Mouse (Mus musculus) lung, embryonic 16.5 days (tissue): Measurements from ENCODE around the gene Gamt. TPM values are rescaled to one million over a fixed set of nuclear protein-coding genes. Genes with fewer than 3 reads are reported as not detected.

ENCODE experiments used
- ATAC-seq: fragments of 200-750 bp; cut with Nextera tagmentation; 2 replicates; pipeline ENCODE4 v1.8.0; 2017; ENCODE audit warnings: low read depth, mild to moderate bottlenecking, moderate library complexity
- H3K27ac ChIP-seq: fragments of 300-500 bp; sonication (generic); 2 replicates; pipeline ENCODE4 v1.5.1; 2014; ENCODE audit warnings: mild to moderate bottlenecking, control low read depth, low read length
- H3K27me3 ChIP-seq: fragments of 300-500 bp; sonication (generic); 2 replicates; pipeline ENCODE4 v1.6.1; 2014; ENCODE audit warnings: low read depth, low read length, mixed read lengths; ENCODE audit not compliant: control insufficient read depth, insufficient read depth
- H3K36me3 ChIP-seq: fragments of 300-500 bp; sonication (generic); 2 replicates; pipeline ENCODE4 v1.6.1; 2014; ENCODE audit warnings: low read length; ENCODE audit not compliant: control insufficient read depth, insufficient read depth
- H3K4me1 ChIP-seq: fragments of 300-500 bp; sonication (generic); replicated peaks from 2 replicates; pipeline ENCODE4 v1.6.1; 2014; ENCODE audit warnings: low read length, mixed read lengths; ENCODE audit not compliant: control insufficient read depth, insufficient read depth
- H3K4me2 ChIP-seq: fragments of 300-500 bp; sonication (generic); 2 replicates; pipeline ENCODE4 v1.6.1; 2014; ENCODE audit warnings: low read depth, low read length, control low read depth
- H3K4me3 ChIP-seq: fragments of 300-500 bp; sonication (generic); 2 replicates; pipeline ENCODE4 v1.5.1; 2014; ENCODE audit warnings: mild to moderate bottlenecking, low read length, control low read depth
- H3K9ac ChIP-seq: fragments of 300-500 bp; sonication (generic); 2 replicates; pipeline ENCODE4 v1.6.1; 2014; ENCODE audit warnings: low read length, control low read depth
- H3K9me3 ChIP-seq: fragments of 300-500 bp; sonication (generic); 2 replicates; pipeline ENCODE4 v1.6.1; 2016; ENCODE audit warnings: low read length; ENCODE audit not compliant: control insufficient read depth
- WGBS: fragments of 180-500 bp; shearing (Covaris S2); extraction: QIAGEN DNeasy Blood & Tissue Kit; methylation state at CpG from one replicate; pipeline ENCODE4 v1.1.7; 2014; 5-methylcytosine and 5-hydroxymethylcytosine counted together
- polyA plus RNA-seq: library from polyadenylated mRNA; unstranded; fragments of >200 nt; fragmentation: Nextera tagmentation; extraction: Ambion mirVana; gene quantifications from 2 replicates; pipeline ENCODE4 v1.2.1, GENCODE M21; 2015

Gamt gene
- polyA plus RNA-seq, 1 experiment from 2014 or later, result 27.5 TPM

DNA sequence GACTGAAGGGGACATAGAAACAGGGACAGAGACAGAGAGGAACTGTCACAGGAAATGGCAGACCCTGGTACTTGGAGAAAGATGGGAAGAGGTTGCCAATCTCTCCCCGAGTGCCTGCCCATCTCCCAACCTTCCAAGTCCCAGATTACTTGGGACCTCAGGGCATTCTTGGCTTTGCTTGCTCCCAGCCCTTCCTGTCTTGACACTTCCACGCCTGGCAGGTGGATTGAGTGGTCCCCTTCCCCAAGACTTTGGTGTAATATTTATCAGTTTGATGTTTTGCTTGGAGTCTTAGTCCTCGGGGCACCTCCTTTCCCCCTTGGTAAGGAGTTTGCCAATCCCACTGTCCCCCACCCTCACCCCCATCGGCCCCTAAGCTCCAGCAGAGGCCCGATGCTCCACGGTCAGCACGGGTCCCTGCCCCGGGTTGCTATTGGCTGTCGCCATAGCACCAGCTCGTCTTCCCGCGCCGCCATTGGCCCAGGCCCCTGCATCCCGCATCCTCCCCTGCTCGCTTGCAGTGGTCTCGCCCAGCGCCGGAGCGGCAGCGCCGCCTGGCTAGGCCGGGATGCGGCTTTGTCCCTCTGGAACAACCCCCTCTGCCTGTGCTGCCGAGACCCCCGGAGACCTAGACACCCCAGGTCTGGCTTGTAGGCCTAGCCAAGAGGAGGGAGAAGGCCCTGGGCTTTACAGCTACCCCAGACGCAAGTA is 37.9 kb upstream of the Gamt start:
- H3K4me2 ChIP-seq, result no peak overlapping the region
- H3K4me3 ChIP-seq, result no peak overlapping the region
- H3K36me3 ChIP-seq, result peaks cover 12% of the 10 kb centered on the region
- H3K27me3 ChIP-seq, result peaks cover 45% of the 10 kb centered on the region
- no peak overlapping the region for H3K27ac ChIP-seq
- H3K9ac ChIP-seq, result no peak overlapping the region
- WGBS, result 4% methylated on average over 26 of the region's 26 CpGs
- ATAC-seq, result no peak
- H3K4me1 ChIP-seq, result peaks cover 25% of the 10 kb centered on the region
- no peaks in the 10 kb centered on the region for H3K9me3 ChIP-seq

DNA sequence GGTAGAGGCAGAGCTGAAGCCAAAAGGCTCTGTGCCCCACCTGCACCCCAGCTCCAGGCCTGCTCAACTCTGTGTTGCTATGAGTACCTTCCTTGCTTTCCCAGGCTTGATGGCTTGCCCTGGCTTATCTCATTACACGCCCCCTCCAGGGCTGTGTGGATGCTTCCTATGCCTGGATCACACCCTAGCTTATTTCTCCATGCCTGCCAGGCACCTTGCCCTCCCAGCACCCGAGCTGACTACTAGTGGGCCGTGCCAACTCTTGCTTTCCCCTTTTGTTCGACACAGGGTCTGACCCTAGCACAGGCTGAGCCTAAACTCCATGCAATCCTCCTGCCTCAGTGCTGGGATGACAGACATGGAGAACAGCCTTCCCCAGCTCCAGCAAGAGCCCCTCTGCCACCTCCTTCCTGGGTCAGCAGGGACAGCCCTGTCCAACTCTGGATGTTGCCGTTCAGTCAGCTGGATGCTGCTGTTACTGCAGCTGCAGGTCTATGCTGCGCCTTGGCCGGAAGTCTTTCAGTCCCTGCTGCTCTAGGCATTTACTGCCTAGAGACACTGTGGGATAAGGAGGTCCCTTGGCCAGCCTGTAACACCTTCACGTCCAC is 36.8 kb upstream of the Gamt start:
- H3K27me3 ChIP-seq, result peaks cover 45% of the 10 kb centered on the region
- H3K4me1 ChIP-seq, result peaks cover 23% of the 10 kb centered on the region
- no peak overlapping the region for H3K4me3 ChIP-seq
- WGBS, result 65% methylated on average over 8 of the region's 8 CpGs
- H3K27ac ChIP-seq, result no peak overlapping the region
- peaks cover 12% of the 10 kb centered on the region for H3K36me3 ChIP-seq
- H3K9ac ChIP-seq, result no peak overlapping the region
- no peak for ATAC-seq
- H3K4me2 ChIP-seq, result no peak overlapping the region
- H3K9me3 ChIP-seq, result no peaks in the 10 kb centered on the region

DNA sequence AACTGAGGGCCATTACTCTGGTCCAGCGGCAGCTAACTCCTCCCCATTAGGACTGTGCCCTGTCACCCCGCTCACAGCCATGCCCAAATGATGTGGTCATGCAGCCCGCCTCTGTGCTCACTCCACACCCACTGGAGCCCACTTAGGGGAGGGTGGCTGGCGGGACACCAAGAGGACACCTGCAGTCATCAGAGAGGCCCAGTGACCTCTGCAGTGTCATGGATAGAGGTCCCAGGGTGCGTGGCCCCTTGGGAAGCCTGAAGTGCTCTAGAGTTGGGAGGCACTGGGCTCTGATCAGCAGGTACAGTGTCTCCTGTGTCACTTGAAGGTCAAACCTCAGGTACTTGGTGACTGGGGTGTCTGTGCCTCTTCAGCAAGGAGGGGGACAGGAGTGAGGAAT is 36.0 kb upstream of the Gamt start:
- Histone ChIP-seq H3K4me1 (peaks cover 18% of the 10 kb centered on the region), H3K9ac (no peak overlapping the region), H3K27me3 (peaks cover 44% of the 10 kb centered on the region), H3K27ac (no peak overlapping the region), H3K4me3 (no peak overlapping the region), H3K4me2 (no peak overlapping the region), H3K9me3 (no peaks in the 10 kb centered on the region), H3K36me3 (peaks cover 12% of the 10 kb centered on the region)
- no peak for ATAC-seq
- 78% methylated on average over 5 of the region's 5 CpGs for WGBS

DNA sequence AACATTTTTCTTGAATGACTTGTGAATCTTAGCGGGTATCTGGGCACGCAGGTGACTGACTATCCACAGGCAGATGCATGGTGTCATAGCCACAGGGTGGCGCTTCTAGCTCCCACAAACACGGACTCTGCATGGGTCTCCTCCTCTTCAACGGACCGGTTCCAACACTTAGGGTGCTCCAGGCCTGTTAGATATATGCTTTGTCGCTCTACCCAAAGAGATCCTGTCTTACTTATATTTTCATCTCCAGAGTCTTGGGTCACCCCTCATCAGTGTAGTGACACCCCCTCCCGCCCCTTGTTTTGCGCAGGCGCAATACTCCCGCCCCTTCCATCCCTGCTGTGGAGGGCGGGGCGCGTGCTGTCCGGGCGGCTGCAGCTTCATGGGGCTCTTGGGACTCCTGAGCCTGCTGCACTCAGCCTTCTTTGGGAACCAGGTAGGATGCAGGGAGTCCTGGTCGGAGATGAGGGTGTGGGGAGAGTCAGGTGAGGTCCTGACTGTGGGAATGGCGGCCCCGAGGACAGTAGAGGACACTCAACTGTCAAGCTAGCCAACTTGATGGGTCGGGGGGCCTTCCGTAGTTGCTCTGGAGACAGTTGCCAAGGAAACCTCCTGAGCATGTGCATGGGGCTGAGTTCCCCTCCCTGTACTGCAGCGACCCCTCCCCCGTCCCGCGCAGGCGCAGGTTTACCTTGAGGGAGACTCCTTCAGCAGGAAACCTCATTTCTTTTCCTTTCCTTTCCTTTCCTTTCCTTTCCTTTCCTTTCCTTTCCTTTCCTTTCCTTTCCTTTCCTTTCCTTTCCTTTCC is 35.0 kb upstream of the Gamt start, which contains the start of gene Apc2:
TSS of gene Apc2 (plus strand) at position 360 of the 808 bp plus-strand sequence.
- peaks cover 16% of the 10 kb centered on the region for H3K4me1 ChIP-seq
- no peak within 1 kb of the TSS for H3K27ac ChIP-seq
- H3K27me3 ChIP-seq, result peaks cover 34% of the 10 kb centered on the region
- H3K4me2 ChIP-seq, result peak within 1 kb of the TSS; percentile 61
- peaks cover 12% of the 10 kb centered on the region for H3K36me3 ChIP-seq
- peak within 1 kb of the TSS; percentile 41 for H3K4me3 ChIP-seq
- no peaks in the 10 kb centered on the region for H3K9me3 ChIP-seq
- 1% methylated on average over 26 of the region's 26 CpGs for WGBS
- ATAC-seq, result peak; percentile 51; the same call in 1 of the 2 replicates
- H3K9ac ChIP-seq, result peak within 1 kb of the TSS; percentile 58

DNA sequence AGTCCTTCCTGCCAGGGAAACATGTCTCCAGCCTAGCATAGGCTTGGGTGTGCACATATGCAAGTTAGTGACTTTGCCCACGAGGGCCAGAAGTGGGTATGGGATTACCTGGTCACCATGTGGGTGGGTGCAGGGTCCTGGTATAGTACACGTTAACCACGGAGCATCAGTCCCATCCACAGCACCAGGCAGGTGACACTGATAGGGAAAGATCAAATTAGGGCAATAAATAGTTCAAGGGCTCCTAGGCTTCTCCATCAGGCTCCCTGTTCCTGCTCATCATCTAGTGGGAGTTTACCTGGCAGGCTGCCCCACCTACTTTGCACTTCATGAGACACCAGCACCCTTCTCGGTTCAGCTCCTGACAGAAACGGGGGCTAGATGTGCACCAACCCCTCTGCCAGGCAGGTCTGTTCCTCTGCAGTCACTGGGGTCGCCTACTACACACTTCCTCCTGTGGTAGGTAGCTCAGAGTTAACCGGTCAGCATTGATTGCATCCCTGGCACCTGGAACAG is 34.0 kb upstream of the Gamt start:
- no peak overlapping the region for H3K9ac ChIP-seq
- H3K27me3 ChIP-seq, result peaks cover 24% of the 10 kb centered on the region
- H3K9me3 ChIP-seq, result no peaks in the 10 kb centered on the region
- no peak overlapping the region for H3K4me2 ChIP-seq
- WGBS, result 46% methylated on average over 7 of the region's 7 CpGs
- peaks cover 12% of the 10 kb centered on the region for H3K36me3 ChIP-seq
- H3K27ac ChIP-seq, result no peak overlapping the region
- no peak overlapping the region for H3K4me3 ChIP-seq
- no peak for ATAC-seq
- H3K4me1 ChIP-seq, result peaks cover 16% of the 10 kb centered on the region

DNA sequence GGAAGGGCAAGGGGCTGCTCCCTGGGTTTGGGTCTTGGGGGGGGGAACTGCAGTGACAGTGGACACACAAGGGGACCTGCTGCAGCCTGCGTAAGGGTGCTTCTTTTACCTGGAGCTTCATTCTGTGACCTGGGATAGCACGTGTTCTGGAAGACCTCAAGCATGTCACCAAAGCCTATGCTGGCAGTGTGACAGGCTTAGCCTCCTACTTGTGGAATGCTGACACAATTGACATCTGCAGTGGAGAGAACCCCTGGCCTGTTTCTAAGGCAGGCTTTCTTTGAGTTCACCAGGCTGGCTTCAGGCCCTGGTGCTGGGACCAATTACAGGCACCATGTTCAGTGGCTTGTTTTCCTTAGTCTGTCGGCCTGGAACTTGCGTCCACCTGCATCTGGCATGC is 33.5 kb upstream of the Gamt start:
- H3K4me2 ChIP-seq, result no peak overlapping the region
- H3K4me3 ChIP-seq, result no peak overlapping the region
- peaks cover 18% of the 10 kb centered on the region for H3K27me3 ChIP-seq
- ATAC-seq, result no peak
- no peaks in the 10 kb centered on the region for H3K9me3 ChIP-seq
- H3K9ac ChIP-seq, result no peak overlapping the region
- 73% methylated on average over 4 of the region's 4 CpGs for WGBS
- H3K36me3 ChIP-seq, result peaks cover 12% of the 10 kb centered on the region
- H3K4me1 ChIP-seq, result peaks cover 16% of the 10 kb centered on the region
- no peak overlapping the region for H3K27ac ChIP-seq

DNA sequence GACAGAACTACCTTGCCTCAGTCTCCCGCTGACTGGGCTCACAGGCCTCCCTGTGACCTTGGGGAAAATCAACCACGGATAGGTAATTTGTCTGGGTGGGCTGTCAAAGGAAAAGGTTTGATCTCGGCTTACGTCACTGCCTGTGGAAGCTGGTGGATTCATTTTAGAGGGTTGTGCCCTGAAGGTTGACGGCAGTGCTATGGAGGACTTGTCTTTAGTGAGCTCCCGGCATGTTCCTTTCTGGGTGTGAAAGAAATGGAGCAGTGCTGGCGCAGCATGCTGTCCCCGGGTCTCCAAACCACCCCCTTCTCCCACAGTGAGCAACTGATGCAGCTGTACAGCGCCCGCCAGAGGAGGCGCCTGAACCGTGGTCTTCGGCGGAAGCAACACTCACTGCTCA is 32.5 kb upstream of the Gamt start:
- Histone ChIP-seq H3K9ac (peak overlapping the region; percentile 97), H3K4me2 (peak overlapping the region; percentile 89), H3K4me1 (peaks cover 16% of the 10 kb centered on the region), H3K9me3 (no peaks in the 10 kb centered on the region), H3K27ac (peak overlapping the region; percentile 84), H3K36me3 (peaks cover 17% of the 10 kb centered on the region), H3K4me3 (peak overlapping the region; percentile 87), H3K27me3 (peaks cover 9% of the 10 kb centered on the region)
- ATAC-seq, result no peak
- 20% methylated on average over 14 of the region's 14 CpGs for WGBS

DNA sequence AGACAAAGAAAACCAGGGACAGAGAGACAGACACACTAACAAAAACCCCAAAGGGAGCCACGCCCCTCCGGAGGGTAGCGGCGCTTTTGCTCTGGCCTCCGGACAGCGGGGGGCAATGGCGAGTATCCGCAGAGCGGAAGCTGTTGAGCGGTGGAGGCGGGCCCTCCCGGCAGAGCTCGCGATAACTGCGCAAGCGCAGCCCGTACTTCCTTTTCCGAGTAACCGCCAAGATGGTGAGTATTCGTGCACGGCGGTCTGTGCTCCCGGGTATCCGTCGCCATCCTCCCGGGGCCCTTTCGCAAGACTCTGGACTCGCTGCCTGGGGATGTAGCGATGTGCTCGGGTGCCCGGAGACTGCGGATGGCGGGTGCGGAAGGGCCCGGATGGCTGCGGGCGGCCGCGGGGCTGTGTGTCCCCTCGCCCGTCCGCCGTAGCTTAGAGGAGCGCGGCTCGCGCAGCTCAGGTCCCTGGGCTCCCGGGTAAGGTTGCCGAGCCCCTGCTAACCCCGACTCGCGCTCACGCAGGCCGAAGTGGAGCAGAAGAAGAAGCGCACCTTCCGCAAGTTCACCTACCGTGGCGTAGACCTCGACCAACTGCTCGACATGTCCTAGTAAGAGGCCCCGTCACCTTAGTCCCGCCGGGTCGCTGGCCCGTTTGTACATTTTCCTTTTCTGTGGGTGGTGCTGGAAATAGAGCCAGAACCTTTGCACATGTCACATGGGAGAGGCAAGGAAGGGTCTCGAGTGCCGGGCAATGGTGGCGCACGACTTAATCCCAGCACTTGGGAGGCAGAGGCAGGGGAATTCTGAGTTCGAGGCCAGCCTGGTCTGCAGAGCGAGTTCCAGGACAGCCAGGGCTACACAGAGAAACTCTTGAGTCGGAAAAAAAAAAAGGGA is 31.7 kb upstream of the Gamt start, which contains the start of gene Rps15:
TSS of gene Rps15 (plus strand) at position 203 of the 896 bp plus-strand sequence.
- peaks cover 18% of the 10 kb centered on the region for H3K36me3 ChIP-seq
- peak within 1 kb of the TSS; percentile 87 for H3K4me3 ChIP-seq

More for the DNA sequence above, 31.7 kb upstream of the Gamt start, which contains the start of gene Rps15:
- Histone ChIP-seq H3K4me1 (peaks cover 16% of the 10 kb centered on the region), H3K4me2 (peak within 1 kb of the TSS; percentile 89), H3K9me3 (no peaks in the 10 kb centered on the region), H3K27ac (peak within 1 kb of the TSS; percentile 84), H3K9ac (peak within 1 kb of the TSS; percentile 97), H3K27me3 (peaks cover under 1% of the 10 kb centered on the region; the same call in 1 of the 2 replicates)
- WGBS, result under 1% methylated on average over 72 of the region's 72 CpGs
- ATAC-seq, result peak; percentile 93
